Mouse (Mus musculus): ENCODE measurements at regions not wholly inside any gene's neighbourhood (a gene's known extent, or its start where the extent isn't known, plus 50 kb on each side); places are given as distances from the start of the nearest gene placed in this dataset.
A peak's percentile ranks its signal among the peaks of the same experiment; 100 is the strongest.

GRCm38 (mm10) chr14:54065466-54065865, 188.4 kb downstream of the Dad1 start:
- Histone ChIP-seq H3K4me1 (ENCODE audit: control insufficient read depth, insufficient read depth, low read length) (peaks cover 6% of the 10 kb centered on the region; the same call in 1 of the 2 replicates), H3K9me3 (ENCODE audit: control insufficient read depth, low read length) (no peaks in the 10 kb centered on the region), H3K36me3 (ENCODE audit: control insufficient read depth, insufficient read depth, low read length) (no peaks in the 10 kb centered on the region), H3K9ac (ENCODE audit: low read depth, low read length) (no peak overlapping the region), H3K4me2 (replicated peaks; ENCODE audit: low read depth, low read length) (no peak overlapping the region), H3K27ac (ENCODE audit: low read depth, low read length) (no peak overlapping the region), H3K4me3 (ENCODE audit: low read length) (no peak overlapping the region), H3K27me3 (ENCODE audit: control insufficient read depth, insufficient read depth, low read length) (no peaks in the 10 kb centered on the region)
- ATAC-seq (ENCODE audit: low FRiP score, low TSS enrichment), result no peak
- 60% methylated on average over 4 of the region's 4 CpGs for WGBS

GRCm38 (mm10) chr14:54064541-54065402, 189.1 kb downstream of the Dad1 start:
- Histone ChIP-seq H3K36me3 (ENCODE audit: control insufficient read depth, insufficient read depth, low read length) (no peaks in the 10 kb centered on the region), H3K9me3 (ENCODE audit: control insufficient read depth, low read length) (no peaks in the 10 kb centered on the region), H3K4me2 (replicated peaks; ENCODE audit: low read depth, low read length) (no peak overlapping the region), H3K27ac (ENCODE audit: low read depth, low read length) (no peak overlapping the region), H3K9ac (ENCODE audit: low read depth, low read length) (no peak overlapping the region), H3K27me3 (ENCODE audit: control insufficient read depth, insufficient read depth, low read length) (no peaks in the 10 kb centered on the region), H3K4me3 (ENCODE audit: low read length) (no peak overlapping the region), H3K4me1 (ENCODE audit: control insufficient read depth, insufficient read depth, low read length) (peaks cover 6% of the 10 kb centered on the region; the same call in 1 of the 2 replicates)
- WGBS, result 25% methylated on average over 11 of the region's 11 CpGs
- peak; percentile 63; the same call in 1 of the 2 replicates for ATAC-seq (ENCODE audit: low FRiP score, low TSS enrichment)

- Histone ChIP-seq H3K27ac (ENCODE audit: low read depth, low read length) (no peak overlapping the region), H3K4me1 (ENCODE audit: control insufficient read depth, insufficient read depth, low read length) (peaks cover 6% of the 10 kb centered on the region; the same call in 1 of the 2 replicates), H3K36me3 (ENCODE audit: control insufficient read depth, insufficient read depth, low read length) (no peaks in the 10 kb centered on the region), H3K4me3 (ENCODE audit: low read length) (no peak overlapping the region), H3K9me3 (ENCODE audit: control insufficient read depth, low read length) (no peaks in the 10 kb centered on the region), H3K4me2 (replicated peaks; ENCODE audit: low read depth, low read length) (no peak overlapping the region), H3K9ac (ENCODE audit: low read depth, low read length) (no peak overlapping the region), H3K27me3 (ENCODE audit: control insufficient read depth, insufficient read depth, low read length) (no peaks in the 10 kb centered on the region)
- no peak for ATAC-seq (ENCODE audit: low FRiP score, low TSS enrichment)
- 48% methylated on average over 3 of the region's 3 CpGs for WGBS
Observed at GRCm38 (mm10) chr14:54061570-54061969, 192.3 kb downstream of the Dad1 start.

GRCm38 (mm10) chr14:54059776-54060175, 194.1 kb downstream of the Dad1 start:
- no peaks in the 10 kb centered on the region for H3K27me3 ChIP-seq (ENCODE audit: control insufficient read depth, insufficient read depth, low read length)
- no peak overlapping the region for H3K9ac ChIP-seq (ENCODE audit: low read depth, low read length)
- H3K9me3 ChIP-seq (ENCODE audit: control insufficient read depth, low read length), result no peaks in the 10 kb centered on the region
- peak; percentile 81 for ATAC-seq (ENCODE audit: low FRiP score, low TSS enrichment)
- no peak overlapping the region for H3K4me2 ChIP-seq (replicated peaks; ENCODE audit: low read depth, low read length)
- H3K27ac ChIP-seq (ENCODE audit: low read depth, low read length), result no peak overlapping the region
- H3K36me3 ChIP-seq (ENCODE audit: control insufficient read depth, insufficient read depth, low read length), result no peaks in the 10 kb centered on the region
- 20% methylated on average over 4 of the region's 4 CpGs for WGBS
- H3K4me1 ChIP-seq (ENCODE audit: control insufficient read depth, insufficient read depth, low read length), result peaks cover 2% of the 10 kb centered on the region; the same call in 1 of the 2 replicates
- H3K4me3 ChIP-seq (ENCODE audit: low read length), result no peak overlapping the region

- 89% methylated on average over 6 of the region's 6 CpGs for WGBS
- no peak overlapping the region for H3K4me2 ChIP-seq (replicated peaks; ENCODE audit: low read depth, low read length)
- ATAC-seq (ENCODE audit: low FRiP score, low TSS enrichment), result no peak
Observed at GRCm38 (mm10) chr14:54059096-54059495, 194.8 kb downstream of the Dad1 start.

GRCm38 (mm10) chr14:54056691-54057090, 197.2 kb downstream of the Dad1 start:
- 48% methylated on average over 7 of the region's 7 CpGs for WGBS
- Histone ChIP-seq H3K4me1 (ENCODE audit: control insufficient read depth, insufficient read depth, low read length) (no peaks in the 10 kb centered on the region), H3K4me2 (replicated peaks; ENCODE audit: low read depth, low read length) (no peak overlapping the region), H3K9me3 (ENCODE audit: control insufficient read depth, low read length) (no peaks in the 10 kb centered on the region), H3K27me3 (ENCODE audit: control insufficient read depth, insufficient read depth, low read length) (no peaks in the 10 kb centered on the region), H3K9ac (ENCODE audit: low read depth, low read length) (no peak overlapping the region), H3K4me3 (ENCODE audit: low read length) (no peak overlapping the region), H3K27ac (ENCODE audit: low read depth, low read length) (no peak overlapping the region), H3K36me3 (ENCODE audit: control insufficient read depth, insufficient read depth, low read length) (no peaks in the 10 kb centered on the region)
- ATAC-seq (ENCODE audit: low FRiP score, low TSS enrichment), result no peak

More at GRCm38 (mm10) chr14:54059096-54059495, 194.8 kb downstream of the Dad1 start:
- no peaks in the 10 kb centered on the region for H3K27me3 ChIP-seq (ENCODE audit: control insufficient read depth, insufficient read depth, low read length)
- no peak overlapping the region for H3K4me3 ChIP-seq (ENCODE audit: low read length)
- no peaks in the 10 kb centered on the region for H3K4me1 ChIP-seq (ENCODE audit: control insufficient read depth, insufficient read depth, low read length)
- H3K9me3 ChIP-seq (ENCODE audit: control insufficient read depth, low read length), result no peaks in the 10 kb centered on the region
- no peak overlapping the region for H3K9ac ChIP-seq (ENCODE audit: low read depth, low read length)
- no peaks in the 10 kb centered on the region for H3K36me3 ChIP-seq (ENCODE audit: control insufficient read depth, insufficient read depth, low read length)
- no peak overlapping the region for H3K27ac ChIP-seq (ENCODE audit: low read depth, low read length)

- 85% methylated on average over 6 of the region's 6 CpGs for WGBS
- Histone ChIP-seq H3K9me3 (ENCODE audit: control insufficient read depth, low read length) (no peaks in the 10 kb centered on the region), H3K4me1 (ENCODE audit: control insufficient read depth, insufficient read depth, low read length) (no peaks in the 10 kb centered on the region), H3K4me2 (replicated peaks; ENCODE audit: low read depth, low read length) (no peak overlapping the region), H3K36me3 (ENCODE audit: control insufficient read depth, insufficient read depth, low read length) (no peaks in the 10 kb centered on the region), H3K4me3 (ENCODE audit: low read length) (no peak overlapping the region), H3K9ac (ENCODE audit: low read depth, low read length) (no peak overlapping the region), H3K27ac (ENCODE audit: low read depth, low read length) (no peak overlapping the region), H3K27me3 (ENCODE audit: control insufficient read depth, insufficient read depth, low read length) (no peaks in the 10 kb centered on the region)
- no peak for ATAC-seq (ENCODE audit: low FRiP score, low TSS enrichment)
Observed at GRCm38 (mm10) chr14:54055390-54055789, 198.5 kb downstream of the Dad1 start.

GRCm38 (mm10) chr14:54042286-54042685, 211.6 kb downstream of the Dad1 start:
- H3K27ac ChIP-seq (ENCODE audit: low read depth, low read length), result no peak overlapping the region
- no peaks in the 10 kb centered on the region for H3K36me3 ChIP-seq (ENCODE audit: control insufficient read depth, insufficient read depth, low read length)
- ATAC-seq (ENCODE audit: low FRiP score, low TSS enrichment), result no peak
- no peaks in the 10 kb centered on the region for H3K27me3 ChIP-seq (ENCODE audit: control insufficient read depth, insufficient read depth, low read length)
- no peaks in the 10 kb centered on the region for H3K9me3 ChIP-seq (ENCODE audit: control insufficient read depth, low read length)
- H3K4me1 ChIP-seq (ENCODE audit: control insufficient read depth, insufficient read depth, low read length), result no peaks in the 10 kb centered on the region
- 89% methylated on average over 2 of the region's 2 CpGs for WGBS
- no peak overlapping the region for H3K4me2 ChIP-seq (replicated peaks; ENCODE audit: low read depth, low read length)
- no peak overlapping the region for H3K4me3 ChIP-seq (ENCODE audit: low read length)
- H3K9ac ChIP-seq (ENCODE audit: low read depth, low read length), result no peak overlapping the region

GRCm38 (mm10) chr14:54040644-54041043, 213.3 kb downstream of the Dad1 start:
- no peak overlapping the region for H3K9ac ChIP-seq (ENCODE audit: low read depth, low read length)
- no peak for ATAC-seq (ENCODE audit: low FRiP score, low TSS enrichment)
- no peak overlapping the region for H3K27ac ChIP-seq (ENCODE audit: low read depth, low read length)
- no peak overlapping the region for H3K4me2 ChIP-seq (replicated peaks; ENCODE audit: low read depth, low read length)
- no peak overlapping the region for H3K4me3 ChIP-seq (ENCODE audit: low read length)
- H3K36me3 ChIP-seq (ENCODE audit: control insufficient read depth, insufficient read depth, low read length), result no peaks in the 10 kb centered on the region
- no peaks in the 10 kb centered on the region for H3K9me3 ChIP-seq (ENCODE audit: control insufficient read depth, low read length)
- WGBS, result 65% methylated on average over 2 of the region's 2 CpGs
- no peaks in the 10 kb centered on the region for H3K4me1 ChIP-seq (ENCODE audit: control insufficient read depth, insufficient read depth, low read length)
- H3K27me3 ChIP-seq (ENCODE audit: control insufficient read depth, insufficient read depth, low read length), result no peaks in the 10 kb centered on the region
